Mouse (Mus musculus): Measurements from ENCODE around the gene Apobec4.

DNA sequence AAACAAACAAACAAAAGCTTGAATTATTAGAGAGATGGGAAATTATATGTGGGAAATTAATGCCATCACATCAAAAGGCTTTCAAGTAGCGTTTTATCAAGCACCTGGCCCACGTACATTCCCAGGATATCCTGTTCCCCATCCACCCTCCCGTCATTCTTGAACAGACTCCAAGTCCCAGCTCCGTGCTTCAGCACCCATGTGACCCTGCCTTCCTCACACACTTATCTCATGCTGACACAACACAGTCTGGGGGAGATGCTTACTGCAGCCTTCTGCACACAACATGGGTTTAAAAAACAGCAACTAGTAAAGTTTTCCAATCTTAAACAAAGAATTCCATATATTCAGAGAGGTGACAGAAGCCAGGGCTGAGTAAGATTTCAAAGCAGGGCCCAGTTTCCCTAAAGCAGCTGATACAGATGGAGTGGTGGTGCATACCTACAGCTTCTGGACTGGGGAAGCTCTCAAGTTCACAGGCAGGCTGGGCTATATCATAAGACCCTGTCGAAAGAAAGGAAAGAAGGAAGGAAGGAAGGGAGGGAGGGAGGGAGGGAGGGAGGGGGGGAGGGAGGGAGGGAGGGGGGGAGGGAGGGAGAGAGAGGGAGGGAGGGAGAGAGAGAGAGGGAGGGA lies 22.6 kb upstream of the Apobec4 start:
- TF ChIP-seq POLR2A (IDR thresholded peaks at IDR 0.05; ENCODE audit: insufficient read depth, low read depth, low read length) (no peak), CTCF (IDR thresholded peaks at IDR 0.05; ENCODE audit: insufficient read depth, low read depth, low read length) (no peak)
